Mouse (Mus musculus): ENCODE measurements around the gene Ezr.

DNA sequence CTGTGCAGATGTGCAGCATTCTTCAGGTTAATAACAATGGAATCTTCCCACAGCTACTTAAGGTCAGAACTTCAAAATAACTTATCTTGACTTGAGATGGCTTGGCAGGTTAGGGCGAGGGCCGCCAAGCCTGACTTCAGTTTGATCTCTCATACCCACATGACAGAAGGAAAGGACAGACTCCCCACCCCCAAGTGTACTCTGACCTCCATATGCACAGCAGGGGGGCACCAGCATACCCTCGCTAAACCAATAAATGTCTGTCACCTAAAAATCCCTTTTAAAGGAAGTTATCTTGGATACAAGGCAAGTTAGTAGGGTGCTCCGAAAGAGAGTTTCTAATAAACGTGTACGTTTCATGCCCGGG lies 18.4 kb downstream of the Ezr start:
- no peak for TF ChIP-seq CTCF (conservative IDR thresholded peaks at IDR 0.05; ENCODE audit: insufficient read depth, insufficient read length, low read depth, low read length)
- TF ChIP-seq POLR2A (IDR thresholded peaks at IDR 0.05; ENCODE audit: low read depth, low read length), result no peak
